Mouse (Mus musculus) ES-Bruce4 (cell line): ENCODE measurements around the gene Plekha5. TPM values are rescaled to one million over a fixed set of nuclear protein-coding genes. Genes with fewer than 3 reads are reported as not detected.
"Not testable (repeated sequence)": the region's sequence is repeated elsewhere in the genome, so short reads cannot be mapped to it uniquely, and the experiment has no call there.

Source experiments
- H3K27ac ChIP-seq: 2 replicates; pipeline ENCODE4 v1.5.1; 2012; ENCODE audit warnings: low read length, inconsistent platforms; ENCODE audit not compliant: insufficient read depth
- H3K27me3 ChIP-seq: 2 replicates; pipeline ENCODE4 v1.6.1; 2012; ENCODE audit warnings: mild to moderate bottlenecking, low read length, inconsistent platforms; ENCODE audit not compliant: control insufficient read depth, poor library complexity, insufficient read depth, severe bottlenecking
- H3K36me3 ChIP-seq: 2 replicates; pipeline ENCODE4 v1.6.1; 2012; ENCODE audit warnings: inconsistent platforms, mild to moderate bottlenecking, low read length, moderate library complexity; ENCODE audit not compliant: control insufficient read depth, poor library complexity, insufficient read depth, severe bottlenecking
- H3K4me1 ChIP-seq: one replicate; pipeline ENCODE4 v1.8.1; 2011; ENCODE audit warnings: low read length; ENCODE audit not compliant: control insufficient read depth, insufficient read depth
- H3K4me3 ChIP-seq: 2 replicates; pipeline ENCODE4 v1.5.1; 2011; ENCODE audit warnings: low read depth, mild to moderate bottlenecking, low read length
- H3K9ac ChIP-seq: 2 replicates; pipeline ENCODE4 v1.6.1; 2012; ENCODE audit warnings: low read depth, mild to moderate bottlenecking, inconsistent platforms; ENCODE audit not compliant: poor library complexity, severe bottlenecking
- H3K9me3 ChIP-seq: replicated peaks from 2 replicates; pipeline ENCODE4 v1.6.1; 2012; ENCODE audit warnings: mild to moderate bottlenecking, low read length, inconsistent platforms; ENCODE audit not compliant: control insufficient read depth, poor library complexity, insufficient read depth, severe bottlenecking
- CTCF ChIP-seq: IDR thresholded peaks from one replicate; pipeline ENCODE4 v1.8.1; 2011; ENCODE audit warnings: low read depth, low read length
- EP300 ChIP-seq: IDR thresholded peaks from 2 replicates; pipeline ENCODE4 v1.6.1; 2011; ENCODE audit warnings: low read depth, low read length; ENCODE audit not compliant: insufficient read depth
- POLR2A ChIP-seq: IDR thresholded peaks from one replicate; pipeline ENCODE4 v1.8.1; 2011; ENCODE audit warnings: low read length; ENCODE audit not compliant: insufficient read depth
- polyA plus RNA-seq: library from polyadenylated mRNA; stranded (reverse); fragments of >200 nt; gene quantifications from 2 replicates; pipeline ENCODE4 v1.2.4, GENCODE M21; 2011; ENCODE audit warnings: low read depth; ENCODE audit not compliant: missing spikeins, insufficient read depth, insufficient read length

The Plekha5 gene
- polyA plus RNA-seq, 1 experiment = 80.3 TPM

GRCm38 (mm10) chr6:140519488-140520159, 95.8 kb downstream of the Plekha5 start:
- no peak overlapping the region for H3K9ac ChIP-seq
- no peaks in the 10 kb centered on the region for H3K27me3 ChIP-seq
- TF ChIP-seq EP300 (no peak), CTCF (no peak), POLR2A (no peak)
- H3K27ac ChIP-seq = no peak overlapping the region
- H3K4me3 ChIP-seq = no peak overlapping the region
- no peaks in the 10 kb centered on the region for H3K36me3 ChIP-seq
- H3K9me3 ChIP-seq = no peaks in the 10 kb centered on the region
- peaks cover 3% of the 10 kb centered on the region for H3K4me1 ChIP-seq

- no peak overlapping the region for H3K9ac ChIP-seq
- H3K36me3 ChIP-seq = no peaks in the 10 kb centered on the region
- no peak overlapping the region for H3K4me3 ChIP-seq
- H3K27ac ChIP-seq = no peak overlapping the region
- no peaks in the 10 kb centered on the region for H3K9me3 ChIP-seq
- no peaks in the 10 kb centered on the region for H3K27me3 ChIP-seq
- TF ChIP-seq POLR2A (no peak), CTCF (no peak), EP300 (no peak)
- no peaks in the 10 kb centered on the region for H3K4me1 ChIP-seq
Observed at GRCm38 (mm10) chr6:140520961-140521360, 97.1 kb downstream of the Plekha5 start.

GRCm38 (mm10) chr6:140521832-140522231, 98.0 kb downstream of the Plekha5 start:
- TF ChIP-seq POLR2A (no peak), EP300 (no peak), CTCF (no peak)
- Histone ChIP-seq H3K9me3 (no peaks in the 10 kb centered on the region), H3K36me3 (no peaks in the 10 kb centered on the region), H3K27ac (no peak overlapping the region), H3K4me3 (no peak overlapping the region), H3K4me1 (no peaks in the 10 kb centered on the region), H3K27me3 (no peaks in the 10 kb centered on the region), H3K9ac (no peak overlapping the region)

DNA sequence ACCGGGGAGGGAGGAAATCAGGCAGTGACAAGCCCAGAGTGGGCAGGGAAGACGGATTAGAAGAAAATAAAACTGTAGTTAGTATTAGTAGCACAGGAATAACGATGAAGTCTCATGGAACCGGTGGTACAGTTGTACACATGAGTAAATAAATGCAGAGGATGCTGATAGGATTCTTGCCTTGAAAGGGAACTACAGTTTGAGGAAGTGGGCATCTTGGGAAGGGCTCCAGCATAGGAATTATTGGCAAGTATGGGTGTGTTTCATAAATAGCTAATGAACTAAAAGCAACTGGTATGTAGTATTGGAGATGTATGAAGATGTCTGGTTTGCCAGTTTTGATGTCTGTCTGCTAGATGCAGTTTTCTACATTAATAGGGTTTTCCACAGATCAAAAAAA, 99.7 kb downstream of the Plekha5 start:
- Histone ChIP-seq H3K36me3 (no peaks in the 10 kb centered on the region), H3K9ac (no peak overlapping the region), H3K4me3 (no peak overlapping the region), H3K27ac (no peak overlapping the region), H3K4me1 (no peaks in the 10 kb centered on the region), H3K9me3 (no peaks in the 10 kb centered on the region), H3K27me3 (no peaks in the 10 kb centered on the region)
- TF ChIP-seq CTCF = no peak
- TF ChIP-seq EP300 = no peak
- no peak for TF ChIP-seq POLR2A

GRCm38 (mm10) chr6:140528414-140528813, 104.6 kb downstream of the Plekha5 start:
- Histone ChIP-seq H3K4me3 (no peak overlapping the region), H3K9me3 (no peaks in the 10 kb centered on the region), H3K9ac (no peak overlapping the region), H3K36me3 (no peaks in the 10 kb centered on the region), H3K4me1 (no peaks in the 10 kb centered on the region), H3K27me3 (no peaks in the 10 kb centered on the region), H3K27ac (no peak overlapping the region)
- TF ChIP-seq CTCF = no peak
- TF ChIP-seq EP300 = no peak
- TF ChIP-seq POLR2A = no peak

GRCm38 (mm10) chr6:140532858-140533257, 109.0 kb downstream of the Plekha5 start:
- H3K9me3 ChIP-seq, H3K9ac ChIP-seq, H3K4me3 ChIP-seq, H3K27ac ChIP-seq, H3K4me1 ChIP-seq, H3K27me3 ChIP-seq, H3K36me3 ChIP-seq: not testable (repeated sequence)
